Mouse (Mus musculus): ENCODE measurements around the gene Npc2.

Npc2 gene

GRCm38 (mm10) chr12:84728421-84728820 lies 44.5 kb downstream of the Npc2 start:
- peak; percentile 75 for DNase-seq (ENCODE audit: low read depth, low spot score)

GRCm38 (mm10) chr12:84727434-84727833 lies 45.5 kb downstream of the Npc2 start:
- no peak for DNase-seq (ENCODE audit: low read depth, low spot score)

- DNase-seq (ENCODE audit: low read depth, low spot score): no peak
Measured at GRCm38 (mm10) chr12:84726986-84727385, 46.0 kb downstream of the Npc2 start.

DNA sequence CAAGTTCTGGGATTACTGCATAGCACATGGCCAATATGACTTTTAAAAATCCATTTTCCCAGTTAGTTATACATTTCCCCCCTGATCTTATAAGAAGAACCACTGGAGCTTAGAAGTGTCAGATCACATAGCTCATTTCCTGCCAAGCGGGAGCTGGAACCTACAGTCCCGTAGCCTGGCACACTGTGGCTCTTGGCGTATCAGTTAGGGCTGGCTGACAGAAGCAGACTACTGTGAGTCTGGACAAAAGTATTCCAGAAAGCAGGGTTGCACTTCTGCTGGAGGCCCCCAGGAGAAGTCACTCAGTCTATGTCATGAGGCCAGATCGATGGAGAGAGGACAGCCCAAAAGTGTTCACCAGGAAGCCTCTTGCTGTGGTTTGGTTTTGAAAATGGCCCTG lies 46.6 kb downstream of the Npc2 start:
- no peak for DNase-seq (ENCODE audit: low read depth, low spot score)

- no peak for DNase-seq (ENCODE audit: low read depth, low spot score)
Measured at GRCm38 (mm10) chr12:84718462-84719244, 54.3 kb downstream of the Npc2 start.

DNA sequence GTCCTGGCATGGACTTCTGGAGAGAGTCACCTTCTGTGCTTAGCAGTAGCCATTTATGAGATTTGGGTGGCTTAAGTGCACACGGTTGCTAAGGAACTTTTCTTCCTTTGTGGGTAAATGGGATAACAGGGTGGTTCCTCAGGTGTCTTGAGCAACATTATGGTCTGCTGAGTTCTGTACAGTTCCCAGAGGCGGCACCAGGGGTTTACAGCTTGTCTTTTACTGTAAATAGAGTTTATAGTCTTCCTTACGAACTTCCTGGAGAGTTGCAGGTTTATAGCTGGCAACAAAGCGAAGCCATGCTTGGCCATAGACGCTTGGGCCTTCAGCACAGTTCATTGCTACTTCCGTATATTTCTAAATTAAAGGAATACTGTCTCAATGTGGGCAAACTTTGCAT lies 58.4 kb downstream of the Npc2 start:
- DNase-seq (ENCODE audit: low read depth, low spot score): no peak

- DNase-seq (ENCODE audit: low read depth, low spot score): peak; percentile 11
Measured at GRCm38 (mm10) chr12:84709842-84710439, 63.0 kb downstream of the Npc2 start.

DNA sequence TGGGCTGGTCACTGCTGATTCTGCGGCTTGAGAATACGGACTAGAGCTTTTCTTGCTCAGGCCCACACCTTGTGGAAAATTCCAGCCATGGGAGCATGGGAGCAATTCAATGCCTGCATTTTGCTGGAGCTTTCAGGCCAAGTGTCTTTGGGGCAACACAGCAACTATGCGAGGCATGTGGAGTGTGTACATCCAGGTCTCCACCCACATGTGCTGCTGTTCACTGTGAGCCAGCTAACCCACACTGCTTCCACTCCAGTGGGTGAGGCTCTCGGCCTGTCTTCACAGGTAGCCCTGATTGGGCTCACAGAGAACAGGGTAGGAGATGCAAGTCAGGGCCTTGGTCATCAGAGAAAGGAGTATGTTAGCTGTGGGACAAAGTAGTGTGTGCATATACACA lies 65.1 kb downstream of the Npc2 start:
- DNase-seq (ENCODE audit: low read depth, low spot score): no peak

GRCm38 (mm10) chr12:84706886-84707285 lies 66.1 kb downstream of the Npc2 start:
- no peak for DNase-seq (ENCODE audit: low read depth, low spot score)
